Mouse (Mus musculus) hindbrain, embryonic 13.5 days (tissue): ENCODE measurements around the gene Olfr1082. TPM values are rescaled to one million over a fixed set of nuclear protein-coding genes. Genes with fewer than 3 reads are reported as not detected.
"Not testable (repeated sequence)": the region's sequence is repeated elsewhere in the genome, so short reads cannot be mapped to it uniquely, and the experiment has no call there.

Experiments
- ATAC-seq: fragments of 200-750 bp; cut with Nextera tagmentation; 2 replicates; pipeline ENCODE4 v1.8.0; 2017; ENCODE audit warnings: moderate TSS enrichment; ENCODE audit not compliant: low FRiP score
- H3K27ac ChIP-seq: fragments of 300-500 bp; sonication (generic); 2 replicates; pipeline ENCODE4 v1.5.1; 2015; ENCODE audit warnings: inconsistent platforms, mild to moderate bottlenecking, moderate library complexity
- H3K27me3 ChIP-seq: fragments of 300-500 bp; sonication (generic); 2 replicates; pipeline ENCODE4 v1.6.1; 2015; ENCODE audit warnings: mild to moderate bottlenecking, inconsistent platforms
- H3K36me3 ChIP-seq: fragments of 300-500 bp; sonication (generic); 2 replicates; pipeline ENCODE4 v1.6.1; 2015; ENCODE audit warnings: mild to moderate bottlenecking, inconsistent platforms
- H3K4me1 ChIP-seq: fragments of 300-500 bp; sonication (generic); replicated peaks from 2 replicates; pipeline ENCODE4 v1.6.1; 2015; ENCODE audit warnings: inconsistent platforms
- H3K4me2 ChIP-seq: fragments of 300-500 bp; sonication (generic); 2 replicates; pipeline ENCODE4 v1.6.1; 2015; ENCODE audit warnings: inconsistent platforms, mild to moderate bottlenecking, moderate library complexity
- H3K4me3 ChIP-seq: fragments of 300-500 bp; sonication (generic); 2 replicates; pipeline ENCODE4 v1.5.1; 2015; ENCODE audit warnings: mild to moderate bottlenecking, inconsistent platforms
- H3K9ac ChIP-seq: fragments of 300-500 bp; sonication (generic); 2 replicates; pipeline ENCODE4 v1.6.1; 2015; ENCODE audit warnings: mild to moderate bottlenecking, inconsistent platforms
- H3K9me3 ChIP-seq: fragments of 300-500 bp; sonication (generic); 2 replicates; pipeline ENCODE4 v1.6.1; 2016; ENCODE audit warnings: inconsistent platforms
- WGBS: fragments of 180-500 bp; shearing (Covaris S2); methylation state at CpG from one replicate; pipeline ENCODE4 v1.1.7; 2015; 5-methylcytosine and 5-hydroxymethylcytosine counted together
- polyA plus RNA-seq: library from polyadenylated mRNA; unstranded; fragments of >200 nt; fragmentation: Nextera tagmentation; extraction: Ambion mirVana; gene quantifications from 2 replicates; pipeline ENCODE4 v1.2.1, GENCODE M21; 2015

The Olfr1082 gene
- polyA plus RNA-seq: not detected in 2 replicates

DNA sequence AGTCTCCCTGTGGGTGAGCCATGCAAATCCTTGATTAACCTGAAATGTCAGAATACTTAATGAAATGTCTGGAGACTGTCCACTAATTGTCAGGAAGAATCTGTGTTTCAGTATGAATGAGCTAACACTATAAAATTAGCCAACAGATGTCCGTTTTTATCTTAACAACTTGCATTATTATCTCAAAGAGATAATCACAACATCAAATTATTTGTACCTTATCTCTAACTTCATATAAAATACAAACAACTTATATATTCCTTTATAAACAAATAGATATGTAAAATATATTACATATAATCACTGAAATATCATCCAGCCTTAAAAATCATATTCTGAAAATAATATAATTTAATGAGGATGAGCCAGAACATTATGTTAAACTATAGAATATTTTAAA lies at the start of gene Olfr1082:
Gene Olfr1082 (minus strand): TSS at position 101 of the 400 bp plus-strand sequence.
- not testable (repeated sequence) for H3K27me3 ChIP-seq, H3K9me3 ChIP-seq, H3K9ac ChIP-seq, H3K4me3 ChIP-seq, H3K4me1 ChIP-seq, H3K27ac ChIP-seq, H3K36me3 ChIP-seq, ATAC-seq, H3K4me2 ChIP-seq
- 80% methylated on average over 1 of the region's 1 CpGs for WGBS

DNA sequence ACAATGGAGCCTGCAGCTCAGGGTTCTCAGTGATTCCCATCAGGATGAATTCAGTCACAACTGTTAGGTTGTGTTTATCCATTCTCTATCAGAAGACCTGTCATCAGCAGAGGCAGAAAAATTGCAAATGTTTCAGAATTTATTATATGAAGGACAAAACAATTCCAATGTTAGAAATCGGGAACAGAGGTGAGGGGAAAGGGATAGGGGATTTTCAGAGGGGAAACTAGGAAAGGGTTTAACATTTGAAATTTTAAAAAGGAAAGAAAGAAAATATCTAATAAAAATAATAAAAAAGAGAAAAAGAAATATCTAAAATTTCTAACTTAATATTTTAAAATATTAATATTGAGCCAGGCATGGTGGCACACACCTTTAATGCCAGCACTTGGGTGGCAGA lies 40.9 kb upstream of the Olfr1082 start, which contains the start of gene Olfr1084:
Gene Olfr1084 (minus strand): TSS at position 101 of the 400 bp plus-strand sequence.
- not testable (repeated sequence) for H3K27me3 ChIP-seq, H3K4me3 ChIP-seq, H3K9me3 ChIP-seq, H3K4me2 ChIP-seq, H3K27ac ChIP-seq, H3K4me1 ChIP-seq, H3K36me3 ChIP-seq, ATAC-seq, H3K9ac ChIP-seq
- WGBS: 89% methylated on average over 1 of the region's 1 CpGs

DNA sequence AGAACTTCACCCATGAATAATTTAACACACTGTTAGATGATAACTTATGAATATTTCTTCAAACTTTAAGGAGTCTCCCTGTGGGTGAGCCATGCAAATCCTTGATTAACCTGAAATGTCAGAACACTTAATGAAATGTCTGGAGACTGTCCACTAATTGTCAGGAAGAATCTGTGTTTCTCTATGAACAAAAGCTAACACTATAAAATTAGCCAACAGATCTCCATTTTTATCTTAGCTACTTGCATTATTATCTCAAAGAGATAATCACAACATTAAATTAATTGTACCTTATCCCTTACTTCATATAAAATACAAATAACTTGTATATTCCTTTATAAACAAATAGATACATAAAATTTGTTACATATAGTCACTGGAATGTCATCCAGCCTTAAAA lies 40.6 kb downstream of the Olfr1082 start, which contains the start of gene Olfr1080:
Gene Olfr1080 (minus strand): TSS at position 101 of the 400 bp plus-strand sequence.
- ATAC-seq: not testable (repeated sequence)

More for the DNA sequence above, 40.6 kb downstream of the Olfr1082 start, which contains the start of gene Olfr1080:
- H3K9me3 ChIP-seq, H3K27me3 ChIP-seq, H3K4me1 ChIP-seq, H3K4me2 ChIP-seq, H3K36me3 ChIP-seq, H3K9ac ChIP-seq, H3K4me3 ChIP-seq, H3K27ac ChIP-seq: not testable (repeated sequence)

Other genes with a start within 250 kb of the Olfr1082 start
- gene Olfr1055, start 248.7 kb downstream of the Olfr1082 start, polyA plus RNA-seq: not detected in 2 replicates
- gene Olfr1056, start 236.5 kb downstream of the Olfr1082 start, polyA plus RNA-seq: not detected in 2 replicates
- gene Olfr1057, start 220.6 kb downstream of the Olfr1082 start, polyA plus RNA-seq: not detected in 2 replicates
- not detected in 2 replicates for gene Olfr1058, start 210.4 kb downstream of the Olfr1082 start, polyA plus RNA-seq
- gene Olfr1061, start 184.9 kb downstream of the Olfr1082 start, polyA plus RNA-seq: not detected in 2 replicates
- not detected in 2 replicates for gene Olfr1062, start 172.2 kb downstream of the Olfr1082 start, polyA plus RNA-seq
- not detected in 2 replicates for gene Olfr1065, start 148.4 kb downstream of the Olfr1082 start, polyA plus RNA-seq
- not detected in 2 replicates for gene Olfr1066, start 142.7 kb downstream of the Olfr1082 start, polyA plus RNA-seq
- not detected in 2 replicates for gene Olfr228, start 111.6 kb downstream of the Olfr1082 start, polyA plus RNA-seq
- gene Olfr1076, start 90.5 kb downstream of the Olfr1082 start, polyA plus RNA-seq: not detected in 2 replicates
- not detected in 2 replicates for gene Olfr1079, start 56.5 kb downstream of the Olfr1082 start, polyA plus RNA-seq
- not detected in 2 replicates for gene Olfr1080, start 40.7 kb downstream of the Olfr1082 start, polyA plus RNA-seq
- gene Olfr1084, start 40.8 kb upstream of the Olfr1082 start, polyA plus RNA-seq: not detected in 2 replicates
- not detected in 2 replicates for gene Olfr1085, start 63.1 kb upstream of the Olfr1082 start, polyA plus RNA-seq
- gene Olfr1086, start 81.1 kb upstream of the Olfr1082 start, polyA plus RNA-seq: not detected in 2 replicates
- gene Olfr1087, start 99.4 kb upstream of the Olfr1082 start, polyA plus RNA-seq: not detected in 2 replicates
- not detected in 2 replicates for gene Olfr1089, start 134.7 kb upstream of the Olfr1082 start, polyA plus RNA-seq
- not detected in 2 replicates for gene Olfr1090, start 160.0 kb upstream of the Olfr1082 start, polyA plus RNA-seq
- gene Olfr1093, start 183.5 kb upstream of the Olfr1082 start, polyA plus RNA-seq: not detected in 2 replicates
- gene Olfr141, start 211.1 kb upstream of the Olfr1082 start, polyA plus RNA-seq: not detected in 2 replicates
- not detected in 2 replicates for gene Olfr1094, start 225.7 kb upstream of the Olfr1082 start, polyA plus RNA-seq